Mouse (Mus musculus) adrenal gland, adult 2 months (tissue): ENCODE results near the gene Kcnj10. TPM values are rescaled to one million over a fixed set of nuclear protein-coding genes. Genes with fewer than 3 reads are reported as not detected.

ENCODE experiments used
- DNase-seq: peaks from one replicate; pipeline ENCODE4 v3.0.0; 2021
- polyA plus RNA-seq: library from polyadenylated mRNA; depleted of rRNA; stranded (reverse); fragments of >200 nt; gene quantifications from 2 replicates; pipeline ENCODE4 v1.2.3, GENCODE M21; 2012
- total RNA-seq, 2 experiments: library from RNA; stranded (reverse); gene quantifications; 2 replicates each; pipeline ENCODE4 v1.2.3; 2021

Kcnj10 gene
- total and polyA plus RNA-seq, 3 experiments: 1.0 to 1.1 (median 1.1) TPM

- no peak for DNase-seq
Observed at GRCm38 (mm10) chr1:172332925-172333324, 8.1 kb upstream of the Kcnj10 start.

- DNase-seq: no peak
Observed at GRCm38 (mm10) chr1:172333512-172333911, 7.5 kb upstream of the Kcnj10 start.

- no peak for DNase-seq
Observed at GRCm38 (mm10) chr1:172335804-172336203, 5.2 kb upstream of the Kcnj10 start.

- DNase-seq: no peak
Observed at GRCm38 (mm10) chr1:172337411-172338185, 3.4 kb upstream of the Kcnj10 start.

- DNase-seq: no peak
Observed at GRCm38 (mm10) chr1:172341386-172341785, 376 bp downstream of the Kcnj10 start.

- no peak for DNase-seq
Observed at GRCm38 (mm10) chr1:172342729-172343128, 1.7 kb downstream of the Kcnj10 start.

- no peak for DNase-seq
Observed at GRCm38 (mm10) chr1:172343914-172344313, 2.9 kb downstream of the Kcnj10 start.

- DNase-seq: no peak
Observed at GRCm38 (mm10) chr1:172344820-172345219, 3.8 kb downstream of the Kcnj10 start.

GRCm38 (mm10) chr1:172346707-172347106, 5.7 kb downstream of the Kcnj10 start:
- DNase-seq: no peak

- DNase-seq: no peak
Observed at GRCm38 (mm10) chr1:172347382-172347781, 6.4 kb downstream of the Kcnj10 start.

- DNase-seq: no peak
Observed at GRCm38 (mm10) chr1:172349504-172349903, 8.5 kb downstream of the Kcnj10 start.

GRCm38 (mm10) chr1:172349916-172350812, 9.2 kb downstream of the Kcnj10 start:
- DNase-seq: no peak

- peak; percentile 57 for DNase-seq
Observed at GRCm38 (mm10) chr1:172352001-172352400, 11.0 kb downstream of the Kcnj10 start.

- DNase-seq: no peak
Observed at GRCm38 (mm10) chr1:172352453-172352852, 11.4 kb downstream of the Kcnj10 start.

GRCm38 (mm10) chr1:172355336-172355735, 14.3 kb downstream of the Kcnj10 start:
- no peak for DNase-seq

- DNase-seq: peak; percentile 67
Observed at GRCm38 (mm10) chr1:172357550-172357949, 16.5 kb downstream of the Kcnj10 start.

GRCm38 (mm10) chr1:172358341-172358740, 17.3 kb downstream of the Kcnj10 start:
- no peak for DNase-seq

- peak; percentile 64 for DNase-seq
Observed at GRCm38 (mm10) chr1:172364684-172365083, 23.7 kb downstream of the Kcnj10 start.

- peak; percentile 38 for DNase-seq
Observed at GRCm38 (mm10) chr1:172368768-172369418, 27.9 kb downstream of the Kcnj10 start.

GRCm38 (mm10) chr1:172376198-172376667, 35.2 kb downstream of the Kcnj10 start, which contains the start of gene Pigm:
Gene Pigm, plus strand, starts transcription at chr1:172376546.
- DNase-seq: peak; percentile 98

- DNase-seq: peak; percentile 38
Observed at GRCm38 (mm10) chr1:172376758-172377458, 35.9 kb downstream of the Kcnj10 start.

GRCm38 (mm10) chr1:172380066-172380465, 39.1 kb downstream of the Kcnj10 start:
- no peak for DNase-seq
